Mouse (Mus musculus): Measurements from ENCODE around the gene Tspan11. TPM values are rescaled to one million over a fixed set of nuclear protein-coding genes. Genes with fewer than 3 reads are reported as not detected.

Gene Tspan11
- polyA plus RNA-seq, 1 experiment, result 5.3 TPM

DNA sequence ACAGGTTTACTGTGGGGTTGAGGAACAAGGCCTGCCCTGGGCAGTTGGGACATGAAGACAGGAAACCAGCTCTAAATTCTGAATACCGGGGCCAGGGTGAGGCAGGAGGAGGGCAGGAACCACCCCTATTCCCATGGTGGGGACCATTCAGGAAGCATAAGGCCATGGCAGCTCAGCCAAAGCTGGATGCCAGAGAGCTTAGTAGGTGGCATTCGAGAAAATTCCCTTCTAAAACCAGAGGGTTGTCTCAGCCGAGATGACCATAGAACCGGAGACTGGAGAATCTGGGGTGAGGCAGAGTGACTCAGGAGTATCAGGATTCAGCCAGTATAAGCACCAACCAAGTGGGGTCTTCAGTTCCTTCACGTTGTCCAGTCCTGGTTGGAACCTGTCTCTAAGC, 84.5 kb downstream of the Tspan11 start:
- Histone ChIP-seq H3K4me1 (ENCODE audit: control insufficient read depth, insufficient read depth, low read length) (no peaks in the 10 kb centered on the region; the same call in 1 of the 2 replicates), H3K4me3 (ENCODE audit: insufficient read depth, low read length) (no peak overlapping the region), H3K27ac (ENCODE audit: insufficient read depth, low read length) (no peak overlapping the region)
- TF ChIP-seq CTCF (IDR thresholded peaks at IDR 0.05; ENCODE audit: extremely low read depth, insufficient read depth, low read length) (no peak), POLR2A (IDR thresholded peaks at IDR 0.05; ENCODE audit: extremely low read depth, insufficient read depth, low read length) (no peak)

DNA sequence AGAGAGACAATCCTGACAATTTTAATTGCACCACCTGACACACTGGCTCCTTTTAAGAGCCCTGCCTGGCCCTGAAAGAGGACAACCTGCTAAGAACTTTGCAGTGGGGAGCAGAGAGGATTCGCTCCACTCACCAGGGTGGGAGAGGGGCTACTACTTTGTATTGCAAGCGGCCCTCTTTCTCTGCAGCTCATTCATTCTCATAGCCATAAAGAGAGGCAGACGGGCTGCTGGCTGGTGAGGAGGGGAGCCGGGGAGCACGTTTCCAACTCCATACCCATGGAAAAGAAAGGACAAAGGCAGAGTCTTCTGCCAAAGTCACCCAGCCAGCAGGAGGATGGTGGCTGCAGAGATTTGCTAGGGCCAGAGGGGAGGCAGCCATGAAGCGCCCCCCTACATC, 86.2 kb downstream of the Tspan11 start:
- Histone ChIP-seq H3K4me1 (ENCODE audit: control insufficient read depth, insufficient read depth, low read length) (no peaks in the 10 kb centered on the region; the same call in 1 of the 2 replicates), H3K4me3 (ENCODE audit: insufficient read depth, low read length) (no peak overlapping the region), H3K27ac (ENCODE audit: insufficient read depth, low read length) (no peak overlapping the region)

GRCm38 (mm10) chr6:127974000-127974399, 86.6 kb downstream of the Tspan11 start:
- no peak overlapping the region for H3K27ac ChIP-seq (ENCODE audit: insufficient read depth, low read length)
- TF ChIP-seq POLR2A (IDR thresholded peaks at IDR 0.05; ENCODE audit: extremely low read depth, insufficient read depth, low read length), result no peak
- TF ChIP-seq CTCF (IDR thresholded peaks at IDR 0.05; ENCODE audit: extremely low read depth, insufficient read depth, low read length), result no peak
- no peaks in the 10 kb centered on the region; the same call in 1 of the 2 replicates for H3K4me1 ChIP-seq (ENCODE audit: control insufficient read depth, insufficient read depth, low read length)

More for the DNA sequence above, 86.2 kb downstream of the Tspan11 start:
- TF ChIP-seq POLR2A (IDR thresholded peaks at IDR 0.05; ENCODE audit: extremely low read depth, insufficient read depth, low read length), result no peak
- TF ChIP-seq CTCF (IDR thresholded peaks at IDR 0.05; ENCODE audit: extremely low read depth, insufficient read depth, low read length), result no peak

GRCm38 (mm10) chr6:127976695-127977094, 89.3 kb downstream of the Tspan11 start:
- no peak overlapping the region for H3K4me3 ChIP-seq (ENCODE audit: insufficient read depth, low read length)
- no peak overlapping the region for H3K27ac ChIP-seq (ENCODE audit: insufficient read depth, low read length)
- TF ChIP-seq POLR2A (IDR thresholded peaks at IDR 0.05; ENCODE audit: extremely low read depth, insufficient read depth, low read length), result no peak
- no peak for TF ChIP-seq CTCF (IDR thresholded peaks at IDR 0.05; ENCODE audit: extremely low read depth, insufficient read depth, low read length)
- H3K4me1 ChIP-seq (ENCODE audit: control insufficient read depth, insufficient read depth, low read length), result peaks cover 2% of the 10 kb centered on the region

More at GRCm38 (mm10) chr6:127974000-127974399, 86.6 kb downstream of the Tspan11 start:
- H3K4me3 ChIP-seq (ENCODE audit: insufficient read depth, low read length), result no peak overlapping the region

- TF ChIP-seq POLR2A (IDR thresholded peaks at IDR 0.05; ENCODE audit: extremely low read depth, insufficient read depth, low read length), result no peak
- no peak for TF ChIP-seq CTCF (IDR thresholded peaks at IDR 0.05; ENCODE audit: extremely low read depth, insufficient read depth, low read length)
- H3K4me1 ChIP-seq (ENCODE audit: control insufficient read depth, insufficient read depth, low read length), result peaks cover 6% of the 10 kb centered on the region
- no peak overlapping the region for H3K4me3 ChIP-seq (ENCODE audit: insufficient read depth, low read length)
- H3K27ac ChIP-seq (ENCODE audit: insufficient read depth, low read length), result no peak overlapping the region
Observed at GRCm38 (mm10) chr6:127978941-127979340, 91.6 kb downstream of the Tspan11 start.

DNA sequence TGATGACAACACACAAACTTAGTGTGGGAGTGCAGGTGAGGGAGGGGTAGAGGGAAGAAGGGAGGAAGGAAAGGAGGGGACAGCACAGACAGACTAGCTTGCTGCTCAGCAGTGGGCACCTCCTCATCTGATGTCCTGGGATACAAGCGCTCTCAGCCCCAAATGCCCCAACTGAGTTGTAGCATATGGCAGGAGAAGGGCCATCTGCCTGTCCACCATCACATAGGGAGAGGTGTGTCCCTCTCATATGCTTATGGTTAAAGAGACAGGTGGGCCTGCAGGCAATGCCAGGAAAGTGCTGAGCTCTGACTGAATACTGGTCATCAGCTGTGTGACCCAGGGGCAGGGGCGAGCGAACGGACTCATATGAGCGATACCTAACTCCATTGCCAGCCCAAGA, 92.4 kb downstream of the Tspan11 start:
- Histone ChIP-seq H3K4me3 (ENCODE audit: insufficient read depth, low read length) (no peak overlapping the region), H3K4me1 (ENCODE audit: control insufficient read depth, insufficient read depth, low read length) (peaks cover 6% of the 10 kb centered on the region), H3K27ac (ENCODE audit: insufficient read depth, low read length) (no peak overlapping the region)
- TF ChIP-seq POLR2A (IDR thresholded peaks at IDR 0.05; ENCODE audit: extremely low read depth, insufficient read depth, low read length), result no peak
- no peak for TF ChIP-seq CTCF (IDR thresholded peaks at IDR 0.05; ENCODE audit: extremely low read depth, insufficient read depth, low read length)

DNA sequence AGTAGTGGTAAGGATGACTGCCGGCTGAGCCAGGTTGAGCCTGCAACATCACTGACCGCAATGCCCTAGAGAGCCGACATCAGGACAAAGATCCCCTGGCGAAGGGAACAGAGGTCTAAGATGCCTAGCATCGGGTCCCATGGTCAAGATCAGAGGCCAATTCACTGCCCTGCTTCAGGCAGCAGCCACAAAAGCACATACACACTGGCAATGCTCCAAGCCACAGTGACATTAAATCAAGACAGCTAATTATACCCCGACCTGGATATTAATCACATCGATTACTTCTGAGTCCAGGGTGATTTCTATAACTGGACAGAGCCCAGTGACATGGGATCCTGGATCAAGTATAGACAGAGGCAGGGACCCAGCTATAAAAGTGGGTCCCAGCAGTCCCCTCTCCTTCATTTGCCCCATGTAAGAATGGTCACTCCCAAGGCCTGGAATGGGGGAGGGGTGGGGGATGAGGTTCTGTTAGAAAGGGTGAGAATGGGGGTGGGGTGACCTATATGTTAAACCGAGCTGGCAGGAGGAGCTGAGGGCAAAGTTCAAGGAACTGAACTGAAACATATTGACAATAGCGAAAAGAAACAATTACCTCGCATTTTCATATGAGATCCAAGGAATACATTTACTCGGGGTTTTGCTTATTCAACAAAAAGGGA, 93.1 kb downstream of the Tspan11 start:
- peaks cover 6% of the 10 kb centered on the region for H3K4me1 ChIP-seq (ENCODE audit: control insufficient read depth, insufficient read depth, low read length)
- no peak overlapping the region for H3K4me3 ChIP-seq (ENCODE audit: insufficient read depth, low read length)
- TF ChIP-seq CTCF (IDR thresholded peaks at IDR 0.05; ENCODE audit: extremely low read depth, insufficient read depth, low read length), result no peak
- TF ChIP-seq POLR2A (IDR thresholded peaks at IDR 0.05; ENCODE audit: extremely low read depth, insufficient read depth, low read length), result no peak
- no peak overlapping the region for H3K27ac ChIP-seq (ENCODE audit: insufficient read depth, low read length)

DNA sequence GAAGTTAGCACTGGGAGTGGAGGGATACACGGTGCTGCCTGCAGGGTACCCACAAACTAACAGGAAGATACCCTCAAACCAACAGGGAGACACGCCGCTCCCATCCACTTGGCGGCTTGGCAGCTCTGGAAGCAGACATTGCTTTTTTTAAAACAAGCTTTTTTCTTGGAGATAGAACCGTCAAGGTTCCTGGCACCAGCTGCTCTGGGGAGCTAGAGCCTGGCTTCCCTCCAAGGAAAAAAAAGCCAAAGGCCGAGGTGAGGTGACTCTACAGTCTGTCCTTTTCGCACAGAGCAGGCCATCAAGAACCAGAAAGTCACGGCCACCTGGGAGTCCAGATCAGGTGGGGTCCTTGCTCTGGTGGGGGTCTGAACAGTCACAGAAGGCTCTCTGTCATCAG, 93.8 kb downstream of the Tspan11 start:
- H3K27ac ChIP-seq (ENCODE audit: insufficient read depth, low read length), result no peak overlapping the region
- peaks cover 6% of the 10 kb centered on the region for H3K4me1 ChIP-seq (ENCODE audit: control insufficient read depth, insufficient read depth, low read length)
- TF ChIP-seq POLR2A (IDR thresholded peaks at IDR 0.05; ENCODE audit: extremely low read depth, insufficient read depth, low read length), result no peak
- TF ChIP-seq CTCF (IDR thresholded peaks at IDR 0.05; ENCODE audit: extremely low read depth, insufficient read depth, low read length), result no peak
- H3K4me3 ChIP-seq (ENCODE audit: insufficient read depth, low read length), result no peak overlapping the region

- TF ChIP-seq CTCF (IDR thresholded peaks at IDR 0.05; ENCODE audit: extremely low read depth, insufficient read depth, low read length) (no peak), POLR2A (IDR thresholded peaks at IDR 0.05; ENCODE audit: extremely low read depth, insufficient read depth, low read length) (no peak)
- H3K4me1 ChIP-seq (ENCODE audit: control insufficient read depth, insufficient read depth, low read length), result peaks cover 12% of the 10 kb centered on the region
Observed at GRCm38 (mm10) chr6:127986357-127986756, 99.0 kb downstream of the Tspan11 start.

GRCm38 (mm10) chr6:127987374-127987773, 100.0 kb downstream of the Tspan11 start:
- Histone ChIP-seq H3K27ac (ENCODE audit: insufficient read depth, low read length) (no peak overlapping the region), H3K4me1 (ENCODE audit: control insufficient read depth, insufficient read depth, low read length) (peaks cover 9% of the 10 kb centered on the region), H3K4me3 (ENCODE audit: insufficient read depth, low read length) (no peak overlapping the region)
- no peak for TF ChIP-seq POLR2A (IDR thresholded peaks at IDR 0.05; ENCODE audit: extremely low read depth, insufficient read depth, low read length)
- no peak for TF ChIP-seq CTCF (IDR thresholded peaks at IDR 0.05; ENCODE audit: extremely low read depth, insufficient read depth, low read length)

More at GRCm38 (mm10) chr6:127986357-127986756, 99.0 kb downstream of the Tspan11 start:
- no peak overlapping the region for H3K4me3 ChIP-seq (ENCODE audit: insufficient read depth, low read length)
- no peak overlapping the region for H3K27ac ChIP-seq (ENCODE audit: insufficient read depth, low read length)
